Mouse (Mus musculus): Measurements from ENCODE around the gene Gm42372.

Gene Gm42372

GRCm38 (mm10) chr7:16961678-16962077 lies 21.2 kb upstream of the Gm42372 start:
- DNase-seq = no peak

GRCm38 (mm10) chr7:16968414-16968813 lies 14.5 kb upstream of the Gm42372 start:
- DNase-seq = no peak

- DNase-seq = no peak
Observed at GRCm38 (mm10) chr7:16971160-16971559, 11.7 kb upstream of the Gm42372 start.

GRCm38 (mm10) chr7:16974018-16974417 lies 8.9 kb upstream of the Gm42372 start:
- DNase-seq = no peak

- no peak for DNase-seq
Observed at GRCm38 (mm10) chr7:16976298-16976697, 6.6 kb upstream of the Gm42372 start.

GRCm38 (mm10) chr7:16978173-16978572 lies 4.7 kb upstream of the Gm42372 start:
- no peak for DNase-seq

GRCm38 (mm10) chr7:16978593-16978992 lies 4.3 kb upstream of the Gm42372 start:
- DNase-seq = no peak

- no peak for DNase-seq
Observed at GRCm38 (mm10) chr7:16980348-16980747, 2.5 kb upstream of the Gm42372 start.

- DNase-seq = no peak
Observed at GRCm38 (mm10) chr7:16987541-16988149, 4.8 kb downstream of the Gm42372 start.

- no peak for DNase-seq
Observed at GRCm38 (mm10) chr7:16988405-16988804, 5.5 kb downstream of the Gm42372 start.

GRCm38 (mm10) chr7:16990006-16990744 lies 7.3 kb downstream of the Gm42372 start:
- no peak for DNase-seq

- DNase-seq = no peak
Observed at GRCm38 (mm10) chr7:16991681-16992450, 9.0 kb downstream of the Gm42372 start.

- no peak for DNase-seq
Observed at GRCm38 (mm10) chr7:16992451-16992807, 9.5 kb downstream of the Gm42372 start, which contains the start of gene Ccdc8. Ccdc8 (plus strand) TSS chr7:16992708.

- no peak for DNase-seq
Observed at GRCm38 (mm10) chr7:16993651-16994399, 10.9 kb downstream of the Gm42372 start.

GRCm38 (mm10) chr7:16994400-16994799 lies 11.5 kb downstream of the Gm42372 start:
- DNase-seq = no peak

- DNase-seq = no peak
Observed at GRCm38 (mm10) chr7:16995345-16995744, 12.5 kb downstream of the Gm42372 start.

- no peak for DNase-seq
Observed at GRCm38 (mm10) chr7:16999233-16999632, 16.3 kb downstream of the Gm42372 start.

GRCm38 (mm10) chr7:16999650-17000049 lies 16.8 kb downstream of the Gm42372 start:
- DNase-seq = peak; percentile 94

- DNase-seq = peak; percentile 94
Observed at GRCm38 (mm10) chr7:17002375-17003195, 19.7 kb downstream of the Gm42372 start.

GRCm38 (mm10) chr7:17003230-17003960 lies 20.5 kb downstream of the Gm42372 start:
- peak; percentile 89 for DNase-seq

- peak; percentile 64 for DNase-seq
Observed at GRCm38 (mm10) chr7:17004716-17005115, 21.8 kb downstream of the Gm42372 start.
